Mouse (Mus musculus): Measurements from ENCODE around the gene Ccdc82. TPM values are rescaled to one million over a fixed set of nuclear protein-coding genes. Genes with fewer than 3 reads are reported as not detected.

The Ccdc82 gene
- polyA plus RNA-seq, 1 experiment from 2014 or later, result 10.9 TPM

DNA sequence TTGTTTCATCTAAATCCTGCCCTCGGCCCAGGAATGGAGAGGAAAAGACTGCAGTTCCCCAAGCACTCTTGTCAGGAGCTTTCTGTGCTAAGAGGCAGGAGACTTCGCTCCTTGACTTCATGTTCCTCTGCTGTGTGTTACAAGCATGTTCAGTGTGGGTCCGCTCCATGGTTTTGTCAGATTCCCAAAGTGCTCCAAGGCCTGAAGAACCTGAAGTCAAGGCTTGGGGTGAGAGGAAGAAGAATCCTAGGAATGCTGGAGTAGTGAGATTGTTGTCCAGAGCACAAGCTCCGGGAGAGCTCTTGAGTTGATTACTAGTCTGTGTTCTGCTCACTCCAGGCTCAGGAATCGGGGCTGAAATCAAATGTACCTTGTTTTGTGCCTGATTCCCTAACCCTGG, 68.6 kb downstream of the Ccdc82 start:
- no peak overlapping the region for H3K27ac ChIP-seq (replicated peaks)
- H3K4me1 ChIP-seq, result peaks cover 3% of the 10 kb centered on the region; the same call in 1 of the 2 replicates
- no peak for ATAC-seq (replicated peaks)
- no peak overlapping the region for H3K4me3 ChIP-seq
- H3K4me2 ChIP-seq (replicated peaks), result no peak overlapping the region
- no peaks in the 10 kb centered on the region for H3K9me3 ChIP-seq
- WGBS, result 82% methylated on average over 5 of the region's 5 CpGs
- H3K9ac ChIP-seq (replicated peaks), result no peak overlapping the region
- H3K36me3 ChIP-seq, result no peaks in the 10 kb centered on the region
- no peaks in the 10 kb centered on the region for H3K27me3 ChIP-seq

DNA sequence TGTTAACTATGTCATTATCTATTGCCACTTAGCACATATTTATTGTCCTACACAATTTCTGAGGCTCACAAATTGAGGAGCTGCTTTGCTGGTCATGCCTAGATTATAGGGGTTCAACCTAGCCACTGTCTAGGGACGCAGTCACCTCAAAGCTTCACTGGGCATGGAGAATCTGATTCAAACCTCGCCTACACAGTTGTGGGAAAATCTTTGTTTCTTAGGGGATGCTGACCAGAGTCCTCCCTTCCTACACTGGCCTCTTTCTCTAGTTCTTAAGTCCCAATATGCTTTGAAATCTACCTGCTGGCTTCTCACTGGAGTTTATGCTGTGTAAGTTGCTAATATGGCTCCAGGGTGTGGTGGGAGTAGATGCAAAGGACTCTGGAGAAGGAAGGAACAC, 72.8 kb downstream of the Ccdc82 start:
- Histone ChIP-seq H3K27ac (replicated peaks) (no peak overlapping the region), H3K36me3 (no peaks in the 10 kb centered on the region), H3K4me3 (no peak overlapping the region), H3K27me3 (no peaks in the 10 kb centered on the region), H3K4me2 (replicated peaks) (no peak overlapping the region), H3K9me3 (no peaks in the 10 kb centered on the region), H3K4me1 (no peaks in the 10 kb centered on the region), H3K9ac (replicated peaks) (no peak overlapping the region)
- 92% methylated on average over 2 of the region's 2 CpGs for WGBS
- no peak for ATAC-seq (replicated peaks)

DNA sequence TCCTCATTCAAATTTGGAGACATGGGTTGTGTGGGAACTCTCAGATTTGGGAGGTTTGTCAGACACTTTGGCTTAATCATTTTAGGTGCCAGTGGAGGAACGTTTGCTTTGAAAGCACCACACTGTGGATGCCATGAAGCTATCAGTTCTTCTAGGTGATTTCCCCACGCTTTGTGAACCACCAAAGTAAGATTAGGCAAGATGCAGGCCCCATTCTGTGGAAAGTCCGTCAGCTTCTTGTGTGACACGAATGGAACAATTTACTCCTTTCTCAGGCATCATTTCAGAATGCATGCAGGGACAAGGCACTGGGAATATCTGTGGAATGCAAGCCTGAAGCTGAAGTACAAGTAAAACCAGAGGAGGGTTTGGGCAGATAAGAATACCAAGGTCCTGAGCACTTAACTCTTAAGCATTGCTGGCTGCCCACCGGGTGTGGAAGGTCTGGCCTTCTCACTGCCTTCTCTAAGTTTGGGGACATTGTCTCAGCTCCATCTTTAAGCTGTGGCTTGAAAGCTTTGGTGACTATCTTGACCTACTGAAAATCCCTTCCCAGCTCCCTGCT, 74.1 kb downstream of the Ccdc82 start:
- Histone ChIP-seq H3K4me1 (no peaks in the 10 kb centered on the region), H3K9ac (replicated peaks) (no peak overlapping the region), H3K4me2 (replicated peaks) (no peak overlapping the region), H3K9me3 (no peaks in the 10 kb centered on the region), H3K27ac (replicated peaks) (no peak overlapping the region), H3K4me3 (no peak overlapping the region), H3K36me3 (no peaks in the 10 kb centered on the region), H3K27me3 (no peaks in the 10 kb centered on the region)
- no peak for ATAC-seq (replicated peaks)
- 73% methylated on average over 5 of the region's 5 CpGs for WGBS

DNA sequence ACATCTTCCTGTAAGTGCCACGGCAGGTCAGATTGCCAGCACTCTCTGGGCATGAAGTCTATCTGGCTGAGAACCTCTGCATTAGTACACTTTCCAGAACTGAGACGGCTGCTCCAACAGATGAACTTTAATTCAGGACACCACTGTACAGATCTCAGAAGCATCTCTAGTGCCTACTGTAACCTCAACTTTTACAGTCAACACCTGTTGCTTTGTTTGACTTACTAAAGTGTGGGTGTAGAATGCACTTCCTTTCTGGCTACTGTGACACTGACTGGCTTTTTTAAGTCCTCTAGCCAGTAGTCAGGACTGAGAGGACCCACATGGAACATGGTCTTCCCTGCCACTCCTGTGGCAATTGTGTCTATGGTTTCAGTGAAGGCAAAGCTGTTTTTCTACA, 76.3 kb downstream of the Ccdc82 start:
- no peak overlapping the region for H3K27ac ChIP-seq (replicated peaks)
- WGBS, result 82% methylated on average over 2 of the region's 2 CpGs

DNA sequence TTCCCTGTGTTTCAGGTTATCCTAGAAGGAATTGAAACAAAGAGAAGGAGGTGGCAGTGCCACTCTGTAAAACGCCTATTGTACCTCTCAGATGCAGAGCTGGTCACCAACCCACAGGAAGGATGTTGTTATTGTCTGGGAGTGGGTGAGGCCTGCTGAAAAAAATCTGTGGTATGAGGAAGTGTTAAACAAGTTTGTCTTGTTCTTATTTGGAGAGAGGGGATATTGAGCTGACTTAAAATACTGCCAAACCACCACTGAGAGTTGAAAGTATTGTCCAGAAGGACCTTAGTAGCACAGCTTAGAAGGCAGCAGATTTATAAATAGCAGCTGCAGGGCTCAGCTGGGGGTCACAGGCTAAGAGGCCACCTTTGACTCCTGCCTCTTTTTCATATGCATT, 76.9 kb downstream of the Ccdc82 start:
- H3K36me3 ChIP-seq, result no peaks in the 10 kb centered on the region
- H3K9me3 ChIP-seq, result no peaks in the 10 kb centered on the region
- H3K9ac ChIP-seq (replicated peaks), result no peak overlapping the region
- no peak overlapping the region; the same call in 1 of the 2 replicates for H3K27ac ChIP-seq (replicated peaks)
- no peaks in the 10 kb centered on the region for H3K27me3 ChIP-seq
- 36% methylated on average over 1 of the region's 1 CpGs for WGBS
- ATAC-seq (replicated peaks), result no peak
- no peak overlapping the region for H3K4me2 ChIP-seq (replicated peaks)
- H3K4me3 ChIP-seq, result no peak overlapping the region
- no peaks in the 10 kb centered on the region for H3K4me1 ChIP-seq

More for the DNA sequence above, 76.3 kb downstream of the Ccdc82 start:
- H3K27me3 ChIP-seq, result no peaks in the 10 kb centered on the region
- ATAC-seq (replicated peaks), result no peak
- no peaks in the 10 kb centered on the region for H3K4me1 ChIP-seq
- no peaks in the 10 kb centered on the region for H3K36me3 ChIP-seq
- H3K9ac ChIP-seq (replicated peaks), result no peak overlapping the region
- no peak overlapping the region for H3K4me3 ChIP-seq
- no peak overlapping the region for H3K4me2 ChIP-seq (replicated peaks)
- no peaks in the 10 kb centered on the region for H3K9me3 ChIP-seq

Other genes starting within 250 kb of the Ccdc82 start
- gene Jrkl, start 1.1 kb upstream of the Ccdc82 start, polyA plus RNA-seq (2015; fragmentation: Nextera tagmentation; extraction: Ambion mirVana), result 13.2 and 13.6 TPM in 2 replicates
- 8.1 and 9.3 TPM in 2 replicates for gene Maml2, start 51.0 kb downstream of the Ccdc82 start, polyA plus RNA-seq (2015; fragmentation: Nextera tagmentation; extraction: Ambion mirVana)
- gene Gm17571, start 199.8 kb downstream of the Ccdc82 start, polyA plus RNA-seq (2015; fragmentation: Nextera tagmentation; extraction: Ambion mirVana), result not detected in 2 replicates

Data from forebrain, embryonic 15.5 days (tissue).